Mouse (Mus musculus): ENCODE results near the gene Gm3839. TPM values are rescaled to one million over a fixed set of nuclear protein-coding genes. Genes with fewer than 3 reads are reported as not detected.

Gene Gm3839
- 0.45 and 0.94 TPM in 2 replicates for polyA plus RNA-seq (2012)

GRCm38 (mm10) chr14:11356626-11357025 is at the start of gene Gm3839:
Gene Gm3839, minus strand, starts transcription at chr14:11356726.

Other genes with a start within 250 kb of the Gm3839 start
- 0.85 and 1.0 TPM in 2 replicates for gene Fhit, start 194.7 kb downstream of the Gm3839 start, polyA plus RNA-seq (2012)
- gene Ptprg, start 196.8 kb upstream of the Gm3839 start, polyA plus RNA-seq (2012) = 0.11 TPM in 1 of 2 replicates, not detected in the other